Mouse (Mus musculus): ENCODE data around the gene Zfyve9. TPM values are rescaled to one million over a fixed set of nuclear protein-coding genes. Genes with fewer than 3 reads are reported as not detected.

The Zfyve9 gene
- polyA plus RNA-seq, 1 experiment = 8.2 TPM

GRCm38 (mm10) chr4:108619165-108619564 lies 161.4 kb downstream of the Zfyve9 start:
- Histone ChIP-seq H3K36me3 (ENCODE audit: control insufficient read depth, insufficient read depth) (no peaks in the 10 kb centered on the region), H3K79me2 (ENCODE audit: control insufficient read depth, insufficient read depth) (peaks cover 13% of the 10 kb centered on the region), H3K4me3 (peak overlapping the region; percentile 83), H3ac (ENCODE audit: control insufficient read depth, insufficient read length) (peak overlapping the region; percentile 50), H3K27me3 (ENCODE audit: control insufficient read depth, insufficient read depth, insufficient read length) (no peaks in the 10 kb centered on the region), H3K4me2 (ENCODE audit: low read depth) (peak overlapping the region; percentile 84)
- TF ChIP-seq REST (IDR thresholded peaks at IDR 0.05; ENCODE audit: insufficient read depth, insufficient read length) = no peak

GRCm38 (mm10) chr4:108618586-108618985 lies 162.0 kb downstream of the Zfyve9 start:
- H3K4me2 ChIP-seq (ENCODE audit: low read depth) = peak overlapping the region; percentile 84
- H3ac ChIP-seq (ENCODE audit: control insufficient read depth, insufficient read length) = no peak overlapping the region
- TF ChIP-seq MAX (IDR thresholded peaks at IDR 0.05; ENCODE audit: low read depth) (no peak), E2F4 (IDR thresholded peaks at IDR 0.05; ENCODE audit: insufficient read depth) (no peak), REST (IDR thresholded peaks at IDR 0.05; ENCODE audit: insufficient read depth, insufficient read length) (no peak), TCF12 (IDR thresholded peaks at IDR 0.05; ENCODE audit: insufficient read depth, poor library complexity, severe bottlenecking) (no peak), TCF3 (IDR thresholded peaks at IDR 0.05; ENCODE audit: insufficient read length, low read depth) (no peak), CEBPB (IDR thresholded peaks at IDR 0.05; ENCODE audit: insufficient read depth, poor library complexity, severe bottlenecking) (no peak), MYOD1 (IDR thresholded peaks at IDR 0.05; ENCODE audit: control insufficient read depth in 1 of 3, insufficient read length in 2 of 3, low read depth in 2 of 3) (no peak), POLR2A (IDR thresholded peaks at IDR 0.05; ENCODE audit: insufficient read length, low read depth) (no peak), POLR2AphosphoS2 (IDR thresholded peaks at IDR 0.05; ENCODE audit: insufficient read length, low read depth) (no peak), MYOG (IDR thresholded peaks at IDR 0.05; ENCODE audit: control insufficient read depth in 1 of 3, insufficient read depth in 1 of 3, insufficient read length in 2 of 3, low read depth in 2 of 3) (no peak), SRF (IDR thresholded peaks at IDR 0.05; ENCODE audit: control insufficient read depth, insufficient read length, low read depth) (no peak), USF1 (IDR thresholded peaks at IDR 0.05; ENCODE audit: low read depth) (no peak)
- H3K4me3 ChIP-seq = peak overlapping the region; percentile 83
- H3K27me3 ChIP-seq (ENCODE audit: control insufficient read depth, insufficient read depth, insufficient read length) = no peaks in the 10 kb centered on the region
- H3K36me3 ChIP-seq (ENCODE audit: control insufficient read depth, insufficient read depth) = no peaks in the 10 kb centered on the region
- H3K79me2 ChIP-seq (ENCODE audit: control insufficient read depth, insufficient read depth) = peaks cover 13% of the 10 kb centered on the region

- Histone ChIP-seq H3K4me3 (no peak overlapping the region), H3K79me2 (ENCODE audit: control insufficient read depth, insufficient read depth) (no peaks in the 10 kb centered on the region), H3K4me2 (ENCODE audit: low read depth) (no peak overlapping the region), H3K27me3 (ENCODE audit: control insufficient read depth, insufficient read depth, insufficient read length) (no peaks in the 10 kb centered on the region), H3ac (ENCODE audit: control insufficient read depth, insufficient read length) (no peak overlapping the region), H3K36me3 (ENCODE audit: control insufficient read depth, insufficient read depth) (no peaks in the 10 kb centered on the region)
- TF ChIP-seq E2F4 (IDR thresholded peaks at IDR 0.05; ENCODE audit: insufficient read depth) (no peak), MYOG (IDR thresholded peaks at IDR 0.05; ENCODE audit: control insufficient read depth in 1 of 3, insufficient read depth in 1 of 3, insufficient read length in 2 of 3, low read depth in 2 of 3) (no peak), POLR2AphosphoS2 (IDR thresholded peaks at IDR 0.05; ENCODE audit: insufficient read length, low read depth) (no peak), TCF12 (IDR thresholded peaks at IDR 0.05; ENCODE audit: insufficient read depth, poor library complexity, severe bottlenecking) (no peak), REST (IDR thresholded peaks at IDR 0.05; ENCODE audit: insufficient read depth, insufficient read length) (no peak), MYOD1 (IDR thresholded peaks at IDR 0.05; ENCODE audit: control insufficient read depth in 1 of 3, insufficient read length in 2 of 3, low read depth in 2 of 3) (no peak), TCF3 (IDR thresholded peaks at IDR 0.05; ENCODE audit: insufficient read length, low read depth) (no peak), MAX (IDR thresholded peaks at IDR 0.05; ENCODE audit: low read depth) (no peak), USF1 (IDR thresholded peaks at IDR 0.05; ENCODE audit: low read depth) (no peak), CEBPB (IDR thresholded peaks at IDR 0.05; ENCODE audit: insufficient read depth, poor library complexity, severe bottlenecking) (no peak), POLR2A (IDR thresholded peaks at IDR 0.05; ENCODE audit: insufficient read length, low read depth) (no peak)
These were observed 169.7 kb downstream of the Zfyve9 start for GRCm38 (mm10) chr4:108610935-108611334.

GRCm38 (mm10) chr4:108608651-108609050 lies 171.9 kb downstream of the Zfyve9 start:
- TF ChIP-seq POLR2A (IDR thresholded peaks at IDR 0.05; ENCODE audit: insufficient read length, low read depth) = no peak
- no peak for TF ChIP-seq REST (IDR thresholded peaks at IDR 0.05; ENCODE audit: insufficient read depth, insufficient read length)
- no peak for TF ChIP-seq CEBPB (IDR thresholded peaks at IDR 0.05; ENCODE audit: insufficient read depth, poor library complexity, severe bottlenecking)
- no peak for TF ChIP-seq TCF12 (IDR thresholded peaks at IDR 0.05; ENCODE audit: insufficient read depth, poor library complexity, severe bottlenecking)
- TF ChIP-seq USF1 (IDR thresholded peaks at IDR 0.05; ENCODE audit: low read depth) = no peak
- TF ChIP-seq MYOG (IDR thresholded peaks at IDR 0.05; ENCODE audit: control insufficient read depth in 1 of 3, insufficient read depth in 1 of 3, insufficient read length in 2 of 3, low read depth in 2 of 3) = no peak
- TF ChIP-seq E2F4 (IDR thresholded peaks at IDR 0.05; ENCODE audit: insufficient read depth) = no peak
- no peak for TF ChIP-seq POLR2AphosphoS2 (IDR thresholded peaks at IDR 0.05; ENCODE audit: insufficient read length, low read depth)
- TF ChIP-seq MAX (IDR thresholded peaks at IDR 0.05; ENCODE audit: low read depth) = no peak
- TF ChIP-seq MYOD1 (IDR thresholded peaks at IDR 0.05; ENCODE audit: control insufficient read depth in 1 of 3, insufficient read length in 2 of 3, low read depth in 2 of 3) = no peak
- Histone ChIP-seq H3K36me3 (ENCODE audit: control insufficient read depth, insufficient read depth) (no peaks in the 10 kb centered on the region), H3K79me2 (ENCODE audit: control insufficient read depth, insufficient read depth) (no peaks in the 10 kb centered on the region), H3ac (ENCODE audit: control insufficient read depth, insufficient read length) (no peak overlapping the region), H3K27me3 (ENCODE audit: control insufficient read depth, insufficient read depth, insufficient read length) (no peaks in the 10 kb centered on the region), H3K4me3 (no peak overlapping the region), H3K4me2 (ENCODE audit: low read depth) (no peak overlapping the region)

- H3ac ChIP-seq (ENCODE audit: control insufficient read depth, insufficient read length) = no peak overlapping the region
- H3K4me2 ChIP-seq (ENCODE audit: low read depth) = no peak overlapping the region
- no peak overlapping the region for H3K4me3 ChIP-seq
- no peaks in the 10 kb centered on the region for H3K27me3 ChIP-seq (ENCODE audit: control insufficient read depth, insufficient read depth, insufficient read length)
- TF ChIP-seq MYOD1 (IDR thresholded peaks at IDR 0.05; ENCODE audit: control insufficient read depth in 1 of 3, insufficient read length in 2 of 3, low read depth in 2 of 3) = no peak
- TF ChIP-seq MYOG (IDR thresholded peaks at IDR 0.05; ENCODE audit: control insufficient read depth in 1 of 3, insufficient read depth in 1 of 3, insufficient read length in 2 of 3, low read depth in 2 of 3) = no peak
- TF ChIP-seq SRF (IDR thresholded peaks at IDR 0.05; ENCODE audit: control insufficient read depth, insufficient read length, low read depth) = no peak
- no peak for TF ChIP-seq TCF3 (IDR thresholded peaks at IDR 0.05; ENCODE audit: insufficient read length, low read depth)
- no peak for TF ChIP-seq CEBPB (IDR thresholded peaks at IDR 0.05; ENCODE audit: insufficient read depth, poor library complexity, severe bottlenecking)
- no peak for TF ChIP-seq MAX (IDR thresholded peaks at IDR 0.05; ENCODE audit: low read depth)
- no peak for TF ChIP-seq POLR2A (IDR thresholded peaks at IDR 0.05; ENCODE audit: insufficient read length, low read depth)
- TF ChIP-seq REST (IDR thresholded peaks at IDR 0.05; ENCODE audit: insufficient read depth, insufficient read length) = no peak
- TF ChIP-seq E2F4 (IDR thresholded peaks at IDR 0.05; ENCODE audit: insufficient read depth) = no peak
- TF ChIP-seq USF1 (IDR thresholded peaks at IDR 0.05; ENCODE audit: low read depth) = no peak
- TF ChIP-seq POLR2AphosphoS2 (IDR thresholded peaks at IDR 0.05; ENCODE audit: insufficient read length, low read depth) = no peak
- no peak for TF ChIP-seq TCF12 (IDR thresholded peaks at IDR 0.05; ENCODE audit: insufficient read depth, poor library complexity, severe bottlenecking)
- H3K79me2 ChIP-seq (ENCODE audit: control insufficient read depth, insufficient read depth) = no peaks in the 10 kb centered on the region
- H3K36me3 ChIP-seq (ENCODE audit: control insufficient read depth, insufficient read depth) = peaks cover 6% of the 10 kb centered on the region
These were observed 178.7 kb downstream of the Zfyve9 start for GRCm38 (mm10) chr4:108601870-108602269.

Data from myocyte (in vitro differentiated cells).